Mouse (Mus musculus): ENCODE results near the gene Gtf3c1.

GRCm38 (mm10) chr7:125721033-125721432 lies 13.5 kb upstream of the Gtf3c1 start:
- TF ChIP-seq POLR2A (IDR thresholded peaks at IDR 0.05; ENCODE audit: extremely low read depth, insufficient read depth, low read length) (no peak), CTCF (IDR thresholded peaks at IDR 0.05; ENCODE audit: low read depth, low read length) (no peak)
